Mouse (Mus musculus) erythroid progenitor cell, adult 5-6 weeks (primary cell): ENCODE data around the gene Creld2. TPM values are rescaled to one million over a fixed set of nuclear protein-coding genes. Genes with fewer than 3 reads are reported as not detected.
A peak's percentile ranks its signal among the peaks of the same experiment; 100 is the strongest.

ENCODE experiments used
- ATAC-seq: replicated peaks from 2 replicates; pipeline ENCODE4 v1.8.0; 2016; ENCODE audit warnings: moderate number of reproducible peaks, mild to moderate bottlenecking, moderate TSS enrichment, inconsistent platforms; ENCODE audit not compliant: poor library complexity, low FRiP score, severe bottlenecking
- total RNA-seq, 2 experiments: library from RNA; stranded (forward) in 1 of 2; stranded (reverse) in 1 of 2; fragments of 150-400 nt in 1 of 2; fragments of 186-747, 209-891 nt in 1 of 2; gene quantifications; 2 replicates each; pipeline versions ENCODE4 v1.2.3 to v1.2.4; 2015 to 2017; ENCODE audit warnings: low replicate concordance in 2 of 2

Creld2 gene
- total RNA-seq, 2 experiments from 2014 or later = 26.4 to 41.9 TPM

DNA sequence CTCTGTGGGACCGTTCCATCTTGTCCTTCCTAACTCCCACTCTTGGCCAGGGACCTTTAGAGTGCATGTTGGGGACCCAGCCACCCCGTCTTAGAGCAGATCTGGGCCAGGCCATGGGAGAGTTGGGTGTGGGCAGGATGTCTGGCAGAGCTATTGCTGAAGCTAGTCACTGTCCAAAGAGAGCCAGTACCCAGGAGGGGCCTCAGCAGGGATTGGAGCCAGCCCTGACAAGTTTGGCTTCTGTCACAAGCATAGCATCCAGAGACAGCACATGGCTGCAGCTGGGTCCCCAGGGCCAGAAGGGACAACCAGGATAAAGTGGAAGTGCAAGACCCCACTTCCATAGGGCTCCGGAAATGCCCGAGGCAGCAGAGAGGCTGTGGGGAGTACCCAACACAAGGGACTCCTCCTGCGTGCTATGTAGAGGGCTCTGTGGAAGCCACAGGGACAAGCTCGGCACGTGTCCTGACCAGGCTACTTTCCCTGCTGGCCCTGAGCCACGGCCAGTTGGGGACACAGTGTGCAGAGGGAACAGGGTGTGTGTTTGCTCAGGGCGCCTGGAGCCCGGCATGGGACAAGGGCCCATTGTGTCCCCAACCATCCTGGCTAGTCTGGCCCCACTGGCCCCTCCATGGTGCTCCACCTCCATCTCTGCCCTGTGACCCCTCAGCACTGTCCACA is 30.8 kb downstream of the Creld2 start:
- no peak for ATAC-seq

GRCm38 (mm10) chr15:88851076-88851475 is 31.6 kb downstream of the Creld2 start:
- no peak for ATAC-seq

- ATAC-seq = no peak
Measured at GRCm38 (mm10) chr15:88851507-88852149, 32.2 kb downstream of the Creld2 start.

DNA sequence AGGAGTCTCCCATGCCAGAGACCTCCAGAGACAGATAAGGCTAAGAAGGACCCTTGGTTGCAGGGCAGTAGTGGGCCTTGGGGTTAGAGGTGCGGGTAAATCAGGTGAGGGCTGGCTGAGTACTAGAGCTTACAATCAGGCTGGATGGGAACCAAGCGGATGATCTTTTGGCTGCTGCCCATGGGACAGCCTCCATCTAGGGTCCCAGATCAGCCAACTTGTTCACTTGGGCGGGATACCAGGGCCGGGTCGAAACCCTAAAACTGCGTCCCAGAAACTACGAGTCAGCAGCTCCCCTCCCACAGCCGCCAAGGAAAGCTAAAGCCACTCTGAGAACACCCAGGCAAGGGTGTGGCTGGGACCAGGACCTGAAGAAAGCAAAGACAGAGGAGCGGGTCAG is 33.7 kb downstream of the Creld2 start:
- no peak for ATAC-seq

DNA sequence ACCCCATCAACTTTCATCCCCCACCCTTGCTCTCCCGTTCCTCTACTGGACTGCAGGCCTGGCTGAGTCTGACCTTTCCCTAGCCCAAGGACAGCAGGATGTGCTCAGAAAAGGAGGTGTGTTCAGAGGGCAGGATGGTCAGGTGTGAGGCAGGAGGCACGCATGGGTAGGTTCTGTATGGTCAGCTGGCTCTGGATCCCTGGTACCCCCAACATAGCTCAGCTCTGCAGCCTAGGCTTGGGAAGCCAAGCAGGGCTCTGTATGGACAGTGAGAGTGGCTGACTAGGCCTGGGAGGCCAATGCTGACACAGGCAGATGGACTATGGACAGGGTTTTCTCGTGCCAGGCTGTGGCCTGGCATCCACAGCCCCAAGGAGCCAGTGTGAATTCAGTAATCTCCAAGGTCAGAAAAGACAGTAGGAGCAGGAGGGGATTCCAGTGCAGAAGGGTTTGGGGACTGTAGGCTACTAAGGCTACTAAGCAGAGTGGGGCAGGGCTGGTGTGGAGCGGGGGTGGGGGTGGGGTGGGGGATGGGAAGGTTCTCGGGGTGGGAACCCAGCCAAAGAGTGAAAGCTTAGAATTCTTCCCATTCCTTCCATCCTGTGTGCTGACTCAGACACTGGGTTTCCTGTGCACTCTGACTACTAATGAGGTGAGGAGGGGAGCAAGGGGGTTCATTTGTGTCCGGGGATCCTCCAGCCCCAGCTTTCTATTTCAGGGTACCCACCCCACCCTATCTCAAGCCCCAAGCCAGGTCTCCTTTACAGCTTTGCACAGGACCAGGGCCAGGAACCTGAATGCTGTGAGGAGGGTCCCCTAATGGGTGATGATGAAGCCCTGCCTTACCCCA is 34.9 kb downstream of the Creld2 start:
- no peak for ATAC-seq

DNA sequence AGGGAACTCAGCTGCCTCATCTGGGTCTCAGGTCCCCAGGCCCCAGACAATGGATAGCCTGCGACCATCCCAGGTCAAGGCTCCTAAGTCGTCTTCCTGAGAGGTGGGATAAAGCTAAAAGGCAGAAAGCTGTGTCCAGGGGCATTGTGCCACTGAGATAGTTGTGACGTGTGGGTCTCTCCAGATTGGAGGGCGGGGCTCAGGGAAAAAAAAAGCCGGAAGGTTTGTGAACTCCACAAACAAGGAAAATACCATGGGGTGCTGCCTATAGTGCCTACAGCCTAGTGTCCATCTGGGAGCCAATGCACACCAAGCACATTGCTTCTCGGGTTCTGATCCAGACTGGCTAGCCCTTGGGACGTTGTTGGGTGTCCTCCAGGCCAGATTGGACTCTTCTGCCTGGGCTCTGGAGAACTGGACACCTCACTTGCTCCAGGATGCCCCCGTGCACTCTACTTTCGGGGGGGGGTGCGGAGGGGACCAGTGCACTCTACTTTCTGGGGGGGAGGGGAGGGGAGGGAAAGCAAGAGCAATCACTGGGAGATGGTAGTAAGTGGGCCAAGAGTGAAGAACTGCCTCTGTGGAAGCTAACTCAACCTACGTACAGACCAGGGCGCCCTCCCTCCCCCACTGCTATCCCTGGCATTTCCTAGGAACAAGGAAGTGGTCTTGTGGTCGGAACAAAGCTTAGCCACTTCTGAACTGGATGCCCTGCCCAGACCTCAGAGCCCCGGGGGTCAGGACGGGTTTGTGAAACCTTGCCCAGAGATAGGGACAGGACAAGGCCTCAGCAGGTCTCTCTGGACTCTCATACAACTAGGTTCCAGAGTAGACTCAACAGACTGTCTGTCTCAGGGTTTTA is 35.8 kb downstream of the Creld2 start:
- no peak for ATAC-seq

- no peak for ATAC-seq
Measured at GRCm38 (mm10) chr15:88855896-88856417, 36.5 kb downstream of the Creld2 start.

- no peak for ATAC-seq
Measured at GRCm38 (mm10) chr15:88856613-88857012, 37.2 kb downstream of the Creld2 start.

DNA sequence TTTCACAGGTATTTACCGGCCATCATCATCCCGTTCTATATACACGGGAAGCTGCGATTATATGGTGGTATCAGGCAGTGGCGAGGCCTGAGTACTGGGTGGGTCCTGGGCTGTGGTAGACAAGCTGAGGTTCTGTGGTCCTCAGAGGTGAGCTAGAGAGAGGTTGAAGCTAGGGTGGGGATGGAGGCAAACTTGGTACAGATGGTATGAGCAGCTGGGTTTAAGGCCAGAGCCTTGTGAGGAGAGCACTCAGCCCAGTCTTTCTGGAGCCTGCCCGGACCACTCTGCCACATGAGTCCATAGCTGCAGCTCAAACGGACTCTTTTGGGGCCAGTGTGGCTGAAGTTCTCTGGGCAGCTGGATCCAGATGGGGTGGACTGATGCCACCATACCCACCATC is 37.9 kb downstream of the Creld2 start:
- ATAC-seq = no peak

DNA sequence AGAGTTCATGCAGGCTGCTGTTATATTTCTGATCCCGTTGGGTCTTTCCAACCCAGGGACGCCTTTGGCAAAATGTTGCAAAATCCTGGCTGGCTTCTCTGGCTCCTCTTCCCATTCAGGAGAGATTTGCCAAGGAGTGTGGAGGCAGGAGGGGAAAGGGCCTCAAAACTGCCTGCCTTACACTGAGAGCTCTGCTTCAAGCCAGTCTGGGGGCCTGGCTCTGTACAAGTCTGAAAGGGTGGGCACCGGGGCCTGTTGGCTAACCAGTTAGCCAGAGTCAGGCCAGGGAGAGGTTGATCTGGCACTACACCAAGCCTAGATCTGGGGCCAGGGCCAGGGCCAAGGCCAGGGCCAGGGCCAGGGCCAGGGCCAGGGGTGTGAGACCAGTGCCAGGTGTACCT is 38.7 kb downstream of the Creld2 start:
- no peak for ATAC-seq

DNA sequence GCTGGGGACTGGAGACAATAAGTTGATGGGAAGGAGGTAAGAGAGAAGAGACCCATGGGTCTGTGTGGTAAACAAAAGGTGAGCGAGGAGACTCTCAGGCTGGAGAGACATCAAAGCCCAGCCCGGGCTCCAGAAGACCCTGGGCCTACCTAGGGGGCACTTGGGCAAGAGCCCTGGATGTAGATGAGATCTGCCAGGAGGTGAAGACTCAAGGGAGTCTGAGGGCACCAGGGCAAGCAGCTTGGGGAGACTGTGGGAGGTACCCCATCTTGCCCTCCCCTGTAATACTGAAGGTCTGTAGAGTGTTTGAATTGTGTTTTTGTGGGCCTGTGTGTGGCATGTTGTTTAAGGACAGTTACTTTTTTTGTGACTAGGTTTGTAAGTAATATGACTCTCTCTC is 39.3 kb downstream of the Creld2 start:
- ATAC-seq = no peak

DNA sequence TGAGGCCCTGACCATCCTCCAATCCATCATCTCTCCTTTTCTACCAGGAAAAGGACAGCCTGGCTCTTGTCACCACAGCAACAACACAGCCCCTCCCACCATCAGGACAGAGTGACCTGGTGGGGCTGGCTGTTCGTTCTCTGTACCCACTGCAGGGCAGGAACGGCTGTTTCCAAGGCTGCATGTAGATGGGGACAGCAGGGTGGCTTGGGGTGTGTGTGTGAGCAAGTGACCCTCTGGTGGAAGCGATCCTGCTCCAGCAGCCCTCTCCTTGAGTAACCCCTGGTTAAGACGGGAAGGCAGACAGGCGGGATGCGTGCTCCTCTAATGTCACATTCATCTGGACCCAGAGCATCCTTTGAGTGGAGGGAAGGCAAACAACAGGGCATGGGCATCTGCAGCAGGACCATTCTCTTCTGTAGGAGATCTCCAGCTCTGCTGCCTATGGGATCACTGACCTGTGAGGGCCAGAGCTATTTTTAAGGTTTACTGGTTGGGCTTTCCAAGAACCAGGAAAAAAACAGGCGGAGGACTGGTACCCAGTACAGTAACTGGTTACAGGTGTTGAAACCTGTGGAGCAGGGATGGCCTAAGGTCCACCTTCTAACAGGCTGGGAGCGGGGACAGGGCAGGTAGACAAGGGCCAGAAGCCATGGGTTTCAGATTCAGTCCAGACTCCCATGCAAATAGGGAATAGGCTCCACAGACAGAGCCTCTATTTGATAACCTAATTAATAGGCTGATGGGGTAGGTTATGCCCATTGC is 39.9 kb downstream of the Creld2 start:
- ATAC-seq = no peak

- ATAC-seq = no peak
Measured at GRCm38 (mm10) chr15:88860781-88861180, 41.3 kb downstream of the Creld2 start.

- ATAC-seq = peak; percentile 90
Measured at GRCm38 (mm10) chr15:88861772-88862622, 42.6 kb downstream of the Creld2 start, which contains the start of gene Pim3. Gene Pim3, plus strand, starts transcription at chr15:88862186.

- ATAC-seq = no peak
Measured at GRCm38 (mm10) chr15:88862881-88863694, 43.6 kb downstream of the Creld2 start.

DNA sequence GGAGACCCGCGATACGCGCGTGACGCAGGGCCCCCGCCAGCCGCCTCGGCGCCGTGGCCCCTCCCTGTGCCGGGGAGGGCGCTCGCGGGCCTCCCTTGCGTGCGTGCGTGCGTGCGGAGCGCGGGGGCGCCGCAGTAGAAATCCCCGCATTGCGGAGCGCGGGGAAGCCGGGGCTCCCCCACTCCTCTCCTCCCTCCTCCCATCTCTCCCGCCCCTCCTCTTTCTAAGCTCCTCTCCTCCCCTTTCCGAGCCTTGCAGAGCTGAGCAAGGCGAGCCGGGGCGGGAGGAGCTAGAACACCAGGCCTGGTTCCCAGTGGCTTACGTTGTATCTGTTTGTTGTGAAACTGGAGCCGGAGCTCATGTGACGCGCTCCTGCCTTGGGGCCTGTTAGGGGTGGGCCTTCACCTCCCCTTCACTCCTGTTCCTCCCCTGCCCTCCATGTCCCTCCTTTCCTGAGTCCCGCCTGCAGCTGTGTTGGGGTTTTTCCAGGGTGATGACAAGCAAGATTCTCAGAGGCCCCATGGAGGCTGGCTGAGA is 44.3 kb downstream of the Creld2 start:
- no peak for ATAC-seq
